In genomic region chrX:7763631-7764393, GRCm38 (mm10) we compare ENCODE assay signal across 7 mouse cellular contexts. TPM values are rescaled to one million over a fixed set of nuclear protein-coding genes. Genes with fewer than 3 reads are reported as not detected.
DNase-seq lines count a peak whose midpoint lies in the region; ATAC-seq lines count a peak whose summit lies in the region.

No protein-coding gene starts in this region.

- peaks cover 3% of the 10 kb centered on the region; the same call in 1 of the 2 replicates for H3K36me3 ChIP-seq in heart, embryonic 16.5 days (ENCODE audit: control insufficient read depth, insufficient read depth)
- peaks cover 4% of the 10 kb centered on the region; the same call in 1 of the 2 replicates for H3K36me3 ChIP-seq in stomach, embryonic 14.5 days (ENCODE audit: control insufficient read depth, insufficient read depth, low read length)

- peak overlapping the region; percentile 58 for H3K4me2 ChIP-seq in heart, embryonic 16.5 days (ENCODE audit: low read depth, low read length)
- peak overlapping the region; percentile 57 for H3K4me2 ChIP-seq in stomach, embryonic 14.5 days (replicated peaks; ENCODE audit: low read depth, low read length)

- no peak for ATAC-seq in heart, embryonic 16.5 days (replicated peaks; ENCODE audit: extremely low read depth, insufficient read depth, low FRiP score)
- ATAC-seq in megakaryocyte, adult 5-6 weeks (ENCODE audit: poor library complexity, severe bottlenecking) = peak; percentile 45
- ATAC-seq in stomach, embryonic 14.5 days (ENCODE audit: insufficient number of reproducible peaks, insufficient read depth, low FRiP score, low read depth) = no peak

- peak overlapping the region; percentile 66 for H3K4me3 ChIP-seq in heart, embryonic 16.5 days (ENCODE audit: low read length)
- H3K4me3 ChIP-seq in stomach, embryonic 14.5 days (ENCODE audit: low read depth, low read length) = peak overlapping the region; percentile 57

- H3K4me1 ChIP-seq in heart, embryonic 16.5 days (ENCODE audit: control insufficient read depth, insufficient read depth, low read length) = peaks cover 11% of the 10 kb centered on the region
- H3K4me1 ChIP-seq in stomach, embryonic 14.5 days (ENCODE audit: control insufficient read depth, insufficient read depth, low read length) = no peaks in the 10 kb centered on the region

- peak overlapping the region; percentile 82 for H3K27ac ChIP-seq in heart, embryonic 16.5 days (ENCODE audit: low read length)
- peak overlapping the region; percentile 39; the same call in 1 of the 2 replicates for H3K27ac ChIP-seq in stomach, embryonic 14.5 days (ENCODE audit: low read length)

- H3K27me3 ChIP-seq in heart, embryonic 16.5 days (ENCODE audit: control insufficient read depth, insufficient read depth, low read length) = no peaks in the 10 kb centered on the region
- no peaks in the 10 kb centered on the region for H3K27me3 ChIP-seq in stomach, embryonic 14.5 days (ENCODE audit: control insufficient read depth, insufficient read depth, low read length)

- no peaks in the 10 kb centered on the region for H3K9me3 ChIP-seq in heart, embryonic 16.5 days (replicated peaks; ENCODE audit: control insufficient read depth, low read length)
- H3K9me3 ChIP-seq in stomach, embryonic 14.5 days (ENCODE audit: control insufficient read depth, low read depth, low read length) = no peaks in the 10 kb centered on the region

- H3K9ac ChIP-seq in heart, embryonic 16.5 days (ENCODE audit: low read length) = peak overlapping the region; percentile 75
- peak overlapping the region; percentile 63; the same call in 1 of the 2 replicates for H3K9ac ChIP-seq in stomach, embryonic 14.5 days (replicated peaks; ENCODE audit: low read depth, low read length)

- WGBS in heart, embryonic 16.5 days = 10% methylated on average over 22 of the region's 22 CpGs
- WGBS in stomach, embryonic 14.5 days = 18% methylated on average over 22 of the region's 22 CpGs

- DNase-seq in urinary bladder, postnatal 14 days (ENCODE audit: low spot score) = peak; percentile 37
- DNase-seq in urinary bladder, postnatal 10 days (ENCODE audit: low spot score) = no peak
- DNase-seq in embryo, embryonic 10.5 days (ENCODE audit: low spot score) = peak; percentile 47
- peak; percentile 35 for DNase-seq in kidney, postnatal 14 days

RNA-seq across cellular contexts. Expression of gene Tfe3, which starts 1.5 kb away (rescaled TPM):
- 19.1 TPM in 2 replicates for polyA plus RNA-seq in heart, embryonic 16.5 days (2015; fragmentation: Nextera tagmentation; extraction: Ambion mirVana)
- total RNA-seq in megakaryocyte, adult 5-6 weeks (2015) = 45.9 and 54.6 TPM in 2 replicates
- 22.3 and 39.4 TPM in 2 replicates for total RNA-seq in megakaryocyte, adult 5-6 weeks (2017)
- polyA plus RNA-seq in stomach, embryonic 14.5 days (2014; fragmentation: Nextera tagmentation; extraction: Ambion mirVana) = 20.9 and 22.3 TPM in 2 replicates

RNA-seq across cellular contexts. Expression of gene Ccdc120, which starts 13.1 kb away (rescaled TPM):
- 4.1 and 8.5 TPM in 2 replicates for polyA plus RNA-seq in heart, embryonic 16.5 days (2015; fragmentation: Nextera tagmentation; extraction: Ambion mirVana)
- total RNA-seq in megakaryocyte, adult 5-6 weeks (2015) = not detected in 2 replicates
- total RNA-seq in megakaryocyte, adult 5-6 weeks (2017) = not detected in 2 replicates
- 18.5 and 24.6 TPM in 2 replicates for polyA plus RNA-seq in stomach, embryonic 14.5 days (2014; fragmentation: Nextera tagmentation; extraction: Ambion mirVana)

RNA-seq across cellular contexts. Expression of gene Gripap1, which starts 25.8 kb away (rescaled TPM):
- 29.8 and 30.7 TPM in 2 replicates for polyA plus RNA-seq in heart, embryonic 16.5 days (2015; fragmentation: Nextera tagmentation; extraction: Ambion mirVana)
- total RNA-seq in megakaryocyte, adult 5-6 weeks (2015) = 39.5 and 55.4 TPM in 2 replicates
- 70.5 and 81.9 TPM in 2 replicates for total RNA-seq in megakaryocyte, adult 5-6 weeks (2017)
- polyA plus RNA-seq in stomach, embryonic 14.5 days (2014; fragmentation: Nextera tagmentation; extraction: Ambion mirVana) = 35.7 and 41.8 TPM in 2 replicates

RNA-seq across cellular contexts. Expression of gene Praf2, which starts 35.6 kb away (rescaled TPM):
- polyA plus RNA-seq in heart, embryonic 16.5 days (2015; fragmentation: Nextera tagmentation; extraction: Ambion mirVana) = 32.4 and 34.0 TPM in 2 replicates
- 7.8 and 20.6 TPM in 2 replicates for total RNA-seq in megakaryocyte, adult 5-6 weeks (2015)
- 5.4 and 5.8 TPM in 2 replicates for total RNA-seq in megakaryocyte, adult 5-6 weeks (2017)
- 91.5 and 95.7 TPM in 2 replicates for polyA plus RNA-seq in stomach, embryonic 14.5 days (2014; fragmentation: Nextera tagmentation; extraction: Ambion mirVana)

RNA-seq across cellular contexts. Expression of gene Gm45208, which starts 41.8 kb away (rescaled TPM):
- not detected in 2 replicates for polyA plus RNA-seq in heart, embryonic 16.5 days (2015; fragmentation: Nextera tagmentation; extraction: Ambion mirVana)
- not detected in 2 replicates for total RNA-seq in megakaryocyte, adult 5-6 weeks (2015)
- total RNA-seq in megakaryocyte, adult 5-6 weeks (2017) = not detected in 2 replicates
- polyA plus RNA-seq in stomach, embryonic 14.5 days (2014; fragmentation: Nextera tagmentation; extraction: Ambion mirVana) = 0.54 TPM in 1 of 2 replicates, not detected in the other
